Comparison of ENCODE assay signal across 42 mouse cellular contexts in genomic region chr16:59409800-59410199, GRCm38 (mm10). TPM values are rescaled to one million over a fixed set of nuclear protein-coding genes. Genes with fewer than 3 reads are reported as not detected.
DNase-seq lines count a peak whose midpoint lies in the region; ATAC-seq and TF ChIP-seq lines count a peak whose summit lies in the region.
"Had no signal": no experiment of that assay in that cellular context is flagged by ENCODE, and none has a peak within 500 bp of the region (broad histone marks: within the 10 kb centered on the region; RNA-seq: fewer than 3 reads in every experiment).

No protein-coding gene starts in this region.

- 76% methylated on average over 2 of the region's 2 CpGs for whole genome bisulfite sequencing in hindbrain, embryonic 10.5 days
- WGBS in hindbrain, embryonic 16.5 days, result 53% methylated on average over 2 of the region's 2 CpGs
- 50% methylated on average over 2 of the region's 2 CpGs for WGBS in hindbrain, embryonic 14.5 days
- WGBS in midbrain, embryonic 14.5 days, result 49% methylated on average over 2 of the region's 2 CpGs

- no peaks in the 10 kb centered on the region for H3K36me3 ChIP-seq in hindbrain, embryonic 10.5 days
- no peaks in the 10 kb centered on the region for H3K36me3 ChIP-seq in hindbrain, embryonic 16.5 days (ENCODE audit: control insufficient read depth, insufficient read depth, low read length)
- no peaks in the 10 kb centered on the region for H3K36me3 ChIP-seq in hindbrain, embryonic 14.5 days (replicated peaks; ENCODE audit: control insufficient read depth, insufficient read depth)
- H3K36me3 ChIP-seq in midbrain, embryonic 14.5 days (ENCODE audit: control insufficient read depth, insufficient read depth, low read length), result no peaks in the 10 kb centered on the region
- H3K36me3 ChIP-seq: embryonic facial prominence, embryonic 13.5 days; heart, embryonic 12.5 days; kidney, embryonic 15.5 days had no signal

- no peak overlapping the region for H3K4me2 ChIP-seq in hindbrain, embryonic 16.5 days (ENCODE audit: low read length)
- no peak overlapping the region for H3K4me2 ChIP-seq in hindbrain, embryonic 14.5 days (replicated peaks)
- peak overlapping the region; percentile 33; the same call in 1 of the 2 replicates for H3K4me2 ChIP-seq in midbrain, embryonic 14.5 days (ENCODE audit: low read length)
- H3K4me2 ChIP-seq: heart, embryonic 12.5 days; kidney, embryonic 15.5 days had no signal

- ATAC-seq in hindbrain, embryonic 16.5 days, result no peak
- ATAC-seq in hindbrain, embryonic 14.5 days (ENCODE audit: low FRiP score), result no peak
- ATAC-seq in midbrain, embryonic 14.5 days (ENCODE audit: low FRiP score, low TSS enrichment), result no peak
- ATAC-seq: activated CD4-positive, CD25-positive, alpha-beta regulatory T cell, adult 4 months had no signal

- H3K9ac ChIP-seq in hindbrain, embryonic 16.5 days (ENCODE audit: low read depth, low read length), result no peak overlapping the region
- H3K9ac ChIP-seq in hindbrain, embryonic 14.5 days, result no peak overlapping the region
- H3K9ac ChIP-seq in midbrain, embryonic 14.5 days (replicated peaks; ENCODE audit: low read length), result no peak overlapping the region
- H3K9ac ChIP-seq: embryonic facial prominence, embryonic 13.5 days; heart, embryonic 12.5 days; kidney, embryonic 15.5 days; liver, embryonic 14.5 days had no signal

- no peak overlapping the region for H3K4me3 ChIP-seq in hindbrain, embryonic 10.5 days
- H3K4me3 ChIP-seq in hindbrain, embryonic 16.5 days (ENCODE audit: low read length), result no peak overlapping the region
- no peak overlapping the region for H3K4me3 ChIP-seq in hindbrain, embryonic 14.5 days (replicated peaks; ENCODE audit: low read length)
- no peak overlapping the region for H3K4me3 ChIP-seq in midbrain, embryonic 14.5 days (replicated peaks; ENCODE audit: low read depth, low read length)
- H3K4me3 ChIP-seq: embryonic facial prominence, embryonic 13.5 days; heart, adult 2 months; heart, embryonic 12.5 days; kidney, embryonic 15.5 days had no signal

- H3K27ac ChIP-seq in hindbrain, embryonic 10.5 days, result peak overlapping the region; percentile 40
- H3K27ac ChIP-seq in hindbrain, embryonic 16.5 days (ENCODE audit: low read depth, low read length), result no peak overlapping the region
- peak overlapping the region; percentile 5; the same call in 1 of the 2 replicates for H3K27ac ChIP-seq in hindbrain, embryonic 14.5 days
- peak overlapping the region; percentile 73; the same call in 1 of the 2 replicates for H3K27ac ChIP-seq in midbrain, embryonic 14.5 days (replicated peaks; ENCODE audit: low read depth, low read length)
- H3K27ac ChIP-seq: embryonic facial prominence, embryonic 13.5 days; heart, adult 2 months; kidney, embryonic 15.5 days; liver, embryonic 14.5 days; macrophage had no signal

- no peaks in the 10 kb centered on the region for H3K27me3 ChIP-seq in hindbrain, embryonic 10.5 days (ENCODE audit: insufficient read depth, poor library complexity, severe bottlenecking)
- no peaks in the 10 kb centered on the region for H3K27me3 ChIP-seq in hindbrain, embryonic 16.5 days (replicated peaks; ENCODE audit: control insufficient read depth, insufficient read depth, low read length)
- no peaks in the 10 kb centered on the region for H3K27me3 ChIP-seq in hindbrain, embryonic 14.5 days (ENCODE audit: control insufficient read depth, insufficient read depth, low read length)
- no peaks in the 10 kb centered on the region for H3K27me3 ChIP-seq in midbrain, embryonic 14.5 days (ENCODE audit: control insufficient read depth, insufficient read depth, low read length)
- H3K27me3 ChIP-seq: CH12.LX; embryonic facial prominence, embryonic 13.5 days; heart, embryonic 12.5 days; kidney, embryonic 15.5 days had no signal

- 0 out of 2 replicates have a peak, but pooled peaks cover 6% of the 10 kb centered on the region for H3K4me1 ChIP-seq in hindbrain, embryonic 10.5 days (replicated peaks)
- no peaks in the 10 kb centered on the region for H3K4me1 ChIP-seq in hindbrain, embryonic 16.5 days (ENCODE audit: control insufficient read depth, insufficient read depth, low read depth, low read length)
- H3K4me1 ChIP-seq in hindbrain, embryonic 14.5 days (replicated peaks; ENCODE audit: control insufficient read depth, insufficient read depth, low read length), result peaks cover 4% of the 10 kb centered on the region; the same call in 1 of the 2 replicates
- peaks cover 5% of the 10 kb centered on the region; the same call in 1 of the 2 replicates for H3K4me1 ChIP-seq in midbrain, embryonic 14.5 days (ENCODE audit: control insufficient read depth, insufficient read depth, low read length)
- H3K4me1 ChIP-seq: heart, embryonic 12.5 days; kidney, embryonic 15.5 days had no signal

- TF ChIP-seq POLR2A in brain, embryonic 14.5 days (IDR thresholded peaks at IDR 0.05; ENCODE audit: borderline replicate concordance, extremely low read depth, insufficient read depth, insufficient read length, poor library complexity, severe bottlenecking), result no peak

- DNase-seq in hindbrain, embryonic 10.5 days (ENCODE audit: low spot score), result no peak
- DNase-seq in brain, embryonic 14.5 days (ENCODE audit: low read depth), result peak; percentile 36
- DNase-seq in hindbrain, embryonic 14.5 days (ENCODE audit: low spot score), result no peak
- peak; percentile 67 for DNase-seq in midbrain, embryonic 14.5 days
- DNase-seq in gastrocnemius, postnatal 4 days (ENCODE audit: low spot score in 2 of 2), result no peak
- no peak for DNase-seq in frontal cortex, postnatal 25 days (ENCODE audit: low spot score in 2 of 2)
- no peak for DNase-seq in cerebellum, adult 11 months
- DNase-seq: adrenal gland, adult 8-10 months; cerebellum, adult 9-10 months; gastrocnemius, postnatal 14 days; heart, adult 2 months; heart, postnatal 4 days; kidney, adult 18-20 months; kidney, postnatal 25 days; liver; lung, adult 2 months; lung, postnatal 10 days; right cerebral cortex, adult 18-20 months; spleen, adult 18-20 months; thymus, postnatal 36 days had no signal

- TF ChIP-seq CTCF in brain, embryonic 14.5 days (IDR thresholded peaks at IDR 0.05; ENCODE audit: borderline replicate concordance, extremely low read depth, insufficient read depth, insufficient read length), result no peak

- H3K9me3 ChIP-seq in hindbrain, embryonic 10.5 days, result no peaks in the 10 kb centered on the region
- no peaks in the 10 kb centered on the region for H3K9me3 ChIP-seq in hindbrain, embryonic 16.5 days (ENCODE audit: control insufficient read depth, low read length)
- no peaks in the 10 kb centered on the region for H3K9me3 ChIP-seq in hindbrain, embryonic 14.5 days (ENCODE audit: control insufficient read depth, low read length)
- no peaks in the 10 kb centered on the region for H3K9me3 ChIP-seq in midbrain, embryonic 14.5 days (ENCODE audit: control insufficient read depth, low read length)
- H3K9me3 ChIP-seq: embryonic facial prominence, embryonic 13.5 days; heart, embryonic 12.5 days; kidney, embryonic 15.5 days had no signal

RNA-seq across cellular contexts. Expression of gene Gabrr3, which starts 2.7 kb away (rescaled TPM):
- polyA plus RNA-seq in hindbrain, embryonic 10.5 days (2016; fragmentation: Nextera tagmentation; extraction: Ambion mirVana), result 0.05 and 0.10 TPM in 2 replicates
- not detected in 2 replicates for polyA plus RNA-seq in hindbrain, embryonic 16.5 days (2015; fragmentation: Nextera tagmentation; extraction: Ambion mirVana)
- 0.07 and 0.11 TPM in 2 replicates for polyA plus RNA-seq in brain, embryonic 14.5 days (2012; rRNA removed)
- 0.08 TPM in 1 of 2 replicates, not detected in the other for polyA plus RNA-seq in hindbrain, embryonic 14.5 days (2014; fragmentation: Nextera tagmentation; extraction: Ambion mirVana)
- 0.08 TPM in 1 of 2 replicates, not detected in the other for polyA plus RNA-seq in midbrain, embryonic 14.5 days (2014; fragmentation: Nextera tagmentation; extraction: Ambion mirVana)
- not detected for total RNA-seq in gastrocnemius, postnatal 4 days (2021)
- total RNA-seq: adrenal gland, adult 8-10 months; adrenal gland, postnatal 4 days; CH12.LX; gastrocnemius, postnatal 14 days; heart, postnatal 4 days; megakaryocyte-erythroid progenitor cell, adult 5-6 weeks; neutrophil, adult 5-6 weeks had no signal
- polyA plus RNA-seq: activated CD4-positive, CD25-positive, alpha-beta regulatory T cell, adult 4 months; C2C12; heart, adult 2 months; heart, embryonic 12.5 days; heart, postnatal 0 days; kidney, embryonic 15.5 days; liver, embryonic 14.5 days; lung, adult 2 months; macrophage; stomach, embryonic 16.5 days had no signal

RNA-seq across cellular contexts. Expression of gene Olfr209, which starts 46.0 kb away (rescaled TPM):
- not detected in 2 replicates for polyA plus RNA-seq in hindbrain, embryonic 10.5 days (2016; fragmentation: Nextera tagmentation; extraction: Ambion mirVana)
- not detected in 2 replicates for polyA plus RNA-seq in hindbrain, embryonic 16.5 days (2015; fragmentation: Nextera tagmentation; extraction: Ambion mirVana)
- not detected in 2 replicates for polyA plus RNA-seq in brain, embryonic 14.5 days (2012; rRNA removed)
- polyA plus RNA-seq in hindbrain, embryonic 14.5 days (2014; fragmentation: Nextera tagmentation; extraction: Ambion mirVana), result not detected in 2 replicates
- not detected in 2 replicates for polyA plus RNA-seq in midbrain, embryonic 14.5 days (2014; fragmentation: Nextera tagmentation; extraction: Ambion mirVana)
- total RNA-seq in gastrocnemius, postnatal 4 days (2021), result not detected
- total RNA-seq: adrenal gland, adult 8-10 months; adrenal gland, postnatal 4 days; CH12.LX; ES-E14; gastrocnemius, postnatal 14 days; heart, adult 2 months; heart, postnatal 4 days; layer of hippocampus, adult 18-20 months; layer of hippocampus, postnatal 10 days; left cerebral cortex, adult 18-20 months; left cerebral cortex, postnatal 14 days; megakaryocyte-erythroid progenitor cell, adult 5-6 weeks; neutrophil, adult 5-6 weeks had no signal
- polyA plus RNA-seq: activated CD4-positive, CD25-positive, alpha-beta regulatory T cell, adult 4 months; C2C12; embryonic facial prominence, embryonic 13.5 days; forebrain, embryonic 11.5 days; heart, adult 2 months; heart, embryonic 12.5 days; heart, postnatal 0 days; intestine, embryonic 14.5 days; kidney, embryonic 15.5 days; limb, embryonic 11.5 days; liver, embryonic 14.5 days; lung, adult 2 months; macrophage; stomach, embryonic 16.5 days had no signal

Comparison
In these comparisons a context has a peak if more than half of its experiments do, and no peak if none do; other contexts are left out.
1. DNase-seq: peak in brain, embryonic 14.5 days (single experiment) and midbrain, embryonic 14.5 days (single experiment); none in hindbrain, embryonic 10.5 days (single experiment), hindbrain, embryonic 14.5 days (single experiment), gastrocnemius, postnatal 4 days (0 of 2), frontal cortex, postnatal 25 days (0 of 2) and cerebellum, adult 11 months (single experiment).